Mouse (Mus musculus) kidney, adult 2 months (tissue): Measurements from ENCODE around the gene Gm10837. TPM values are rescaled to one million over a fixed set of nuclear protein-coding genes. Genes with fewer than 3 reads are reported as not detected.
A peak's percentile ranks its signal among the peaks of the same experiment; 100 is the strongest.

Experiments used
- DNase-seq: peaks from one replicate; pipeline ENCODE4 v3.0.0; 2021
- H3K27ac ChIP-seq: fragments of 200-500 bp; 2 replicates; pipeline ENCODE4 v1.5.1; 2012; ENCODE audit warnings: low read depth, low read length, control low read depth, inconsistent platforms; ENCODE audit not compliant: insufficient read depth
- H3K27me3 ChIP-seq: fragments of 200-500 bp; replicated peaks from 2 replicates; pipeline ENCODE4 v1.6.1; 2012; ENCODE audit warnings: mild to moderate bottlenecking, moderate library complexity, low read length, inconsistent platforms; ENCODE audit not compliant: control insufficient read depth, insufficient read depth
- H3K36me3 ChIP-seq: fragments of 200-500 bp; 2 replicates; pipeline ENCODE4 v1.6.1; 2012; ENCODE audit warnings: mild to moderate bottlenecking, moderate library complexity, low read length, inconsistent platforms; ENCODE audit not compliant: control insufficient read depth, insufficient read depth
- H3K4me1 ChIP-seq: fragments of 200-500 bp; 2 replicates; pipeline ENCODE4 v1.6.1; 2011; ENCODE audit warnings: low read length; ENCODE audit not compliant: control insufficient read depth, insufficient read depth
- H3K4me3 ChIP-seq: fragments of 200-500 bp; 2 replicates; pipeline ENCODE4 v1.5.1; 2011; ENCODE audit warnings: mild to moderate bottlenecking, low read depth, low read length, control low read depth; ENCODE audit not compliant: insufficient read depth
- CTCF ChIP-seq: fragments of 200-500 bp; conservative IDR thresholded peaks from 2 replicates; pipeline ENCODE4 v1.5.1; 2011; ENCODE audit warnings: low read depth, mild to moderate bottlenecking, control low read depth, low read length, moderate library complexity, mixed read lengths; ENCODE audit not compliant: insufficient read depth, insufficient read length
- POLR2A ChIP-seq: fragments of 200-500 bp; IDR thresholded peaks from one replicate; pipeline ENCODE4 v1.6.1; 2011; ENCODE audit warnings: low read depth, low read length, control low read depth
- WGBS: fragments of 180-500 bp; shearing (Covaris S2); methylation state at CpG from one replicate; pipeline ENCODE4 v1.1.7; 2018; 5-methylcytosine and 5-hydroxymethylcytosine counted together
- polyA plus RNA-seq: library from polyadenylated mRNA; depleted of rRNA; stranded (reverse); fragments of >200 nt; gene quantifications from 2 replicates; pipeline ENCODE4 v1.2.3, GENCODE M21; 2012

Gene Gm10837
- polyA plus RNA-seq, 1 experiment = not detected

DNA sequence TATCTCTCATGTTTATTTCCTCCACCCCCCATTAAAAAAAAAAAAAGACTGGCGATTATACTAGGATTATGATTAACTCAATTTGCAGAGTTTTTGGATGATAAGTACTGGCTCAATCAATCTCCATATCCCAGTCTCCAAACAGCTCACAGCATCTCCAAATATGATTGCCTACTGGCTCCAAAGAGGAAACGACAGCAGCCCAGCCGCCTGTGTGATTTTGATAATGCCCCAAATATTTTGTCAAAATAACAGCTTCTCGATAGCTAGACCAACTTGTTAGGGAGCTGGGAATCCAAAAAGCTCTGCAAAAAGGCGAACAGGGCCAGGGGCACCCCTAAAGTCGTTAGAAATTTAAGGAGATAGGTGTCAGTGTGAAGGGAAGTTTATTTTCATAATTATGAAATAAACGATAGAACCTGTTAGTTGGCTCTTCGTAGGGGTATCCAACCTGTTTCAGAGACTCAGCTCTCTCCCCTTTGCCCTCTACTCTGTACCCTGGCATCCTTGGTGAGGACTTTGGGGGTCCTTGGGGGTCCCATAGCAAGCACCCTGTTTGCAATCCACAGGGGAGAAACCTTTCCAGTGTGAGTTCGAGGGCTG is 12.3 kb upstream of the Gm10837 start:
- Histone ChIP-seq H3K4me3 (no peak overlapping the region), H3K4me1 (no peaks in the 10 kb centered on the region), H3K36me3 (no peaks in the 10 kb centered on the region), H3K27ac (no peak overlapping the region), H3K27me3 (peaks cover 23% of the 10 kb centered on the region)
- 8% methylated on average over 9 of the region's 9 CpGs for WGBS
- peak; percentile 10 for DNase-seq
- no peak for TF ChIP-seq CTCF
- TF ChIP-seq POLR2A = no peak

DNA sequence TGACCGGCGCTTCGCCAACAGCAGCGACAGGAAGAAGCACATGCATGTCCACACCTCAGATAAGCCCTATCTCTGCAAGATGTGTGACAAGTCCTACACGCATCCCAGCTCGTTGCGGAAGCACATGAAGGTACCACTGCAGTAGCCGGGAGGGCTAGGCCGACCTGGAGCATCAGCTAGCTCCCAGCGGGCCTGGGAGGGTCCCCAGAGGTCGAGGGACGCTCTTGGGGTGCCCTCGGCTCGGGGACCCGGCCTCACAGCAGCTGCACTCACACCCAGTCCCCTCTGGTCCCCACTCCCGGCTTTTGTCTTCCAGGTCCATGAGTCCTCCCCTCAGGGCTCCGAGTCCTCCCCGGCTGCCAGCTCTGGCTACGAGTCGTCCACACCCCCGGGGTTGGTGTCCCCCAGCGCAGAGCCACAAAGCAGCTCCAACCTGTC is 11.8 kb upstream of the Gm10837 start:
- DNase-seq = no peak
- Histone ChIP-seq H3K36me3 (no peaks in the 10 kb centered on the region), H3K27me3 (peaks cover 23% of the 10 kb centered on the region), H3K4me3 (no peak overlapping the region), H3K27ac (no peak overlapping the region), H3K4me1 (no peaks in the 10 kb centered on the region)
- TF ChIP-seq POLR2A (no peak), CTCF (no peak)
- 3% methylated on average over 22 of the region's 22 CpGs for WGBS

DNA sequence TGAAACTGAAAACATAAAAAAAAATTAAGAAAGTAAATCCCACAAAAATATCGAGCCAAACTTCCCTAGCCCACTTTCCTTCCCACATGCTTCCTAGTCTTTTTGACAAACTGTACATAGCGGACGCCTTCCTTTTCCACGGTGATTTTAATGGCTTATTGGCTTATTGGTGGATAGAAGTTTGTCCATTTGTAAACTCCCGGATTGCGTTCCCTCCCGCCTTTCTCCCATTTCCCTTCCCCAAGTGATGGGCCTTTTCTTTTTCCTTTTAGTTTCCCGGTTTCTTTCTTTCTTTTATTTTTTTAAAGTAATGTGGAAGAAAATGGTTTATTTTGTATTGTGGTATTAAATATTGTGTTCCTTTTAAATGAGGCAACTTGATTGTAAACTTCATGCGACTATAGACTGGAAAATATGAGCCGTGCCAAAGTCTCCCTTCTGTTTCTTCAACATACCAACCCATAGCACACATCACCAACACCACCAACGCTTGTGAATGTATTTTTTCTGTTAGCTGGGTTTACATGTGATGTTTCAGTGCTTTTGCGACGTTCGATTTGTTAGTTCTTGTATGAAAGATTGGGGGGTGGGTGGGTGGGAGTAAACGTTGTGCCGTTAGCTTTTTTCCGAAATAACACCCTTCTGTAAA is 10.8 kb upstream of the Gm10837 start:
- no peak for TF ChIP-seq CTCF
- TF ChIP-seq POLR2A = no peak
- peaks cover 23% of the 10 kb centered on the region for H3K27me3 ChIP-seq
- peak; percentile 11 for DNase-seq
- H3K27ac ChIP-seq = no peak overlapping the region
- H3K4me1 ChIP-seq = no peaks in the 10 kb centered on the region
- H3K4me3 ChIP-seq = no peak overlapping the region
- no peaks in the 10 kb centered on the region for H3K36me3 ChIP-seq
- WGBS = 25% methylated on average over 17 of the region's 17 CpGs

DNA sequence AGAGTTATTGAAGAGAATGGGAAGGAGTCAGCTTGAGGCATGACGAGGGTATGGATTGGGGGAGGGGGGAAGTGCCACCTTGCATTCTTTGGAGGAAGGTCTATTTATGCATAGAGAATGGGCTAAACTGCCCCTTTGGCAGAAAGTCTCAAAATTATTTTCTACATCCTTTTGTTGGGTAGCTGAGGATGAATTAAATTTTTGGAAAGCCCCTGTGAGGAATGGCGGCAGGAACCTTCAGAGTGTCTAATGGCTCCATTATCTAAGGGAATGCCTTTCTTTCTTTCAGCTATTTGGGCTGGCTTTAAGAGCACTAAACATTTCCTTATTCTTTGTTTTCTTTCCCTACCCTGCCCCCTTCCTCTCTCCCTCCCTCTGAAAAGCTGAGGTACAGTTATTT is 10.0 kb upstream of the Gm10837 start:
- no peak for TF ChIP-seq POLR2A
- no peak for TF ChIP-seq CTCF
- H3K36me3 ChIP-seq = no peaks in the 10 kb centered on the region
- no peak overlapping the region for H3K27ac ChIP-seq
- 6% methylated on average over 2 of the region's 2 CpGs for WGBS
- H3K27me3 ChIP-seq = peaks cover 17% of the 10 kb centered on the region
- no peak for DNase-seq
- no peak overlapping the region for H3K4me3 ChIP-seq
- H3K4me1 ChIP-seq = no peaks in the 10 kb centered on the region

- H3K4me3 ChIP-seq = no peak overlapping the region
Measured at GRCm38 (mm10) chr14:122481181-122481580, 9.2 kb upstream of the Gm10837 start.

GRCm38 (mm10) chr14:122482081-122483023 is 8.0 kb upstream of the Gm10837 start:
- DNase-seq = no peak
- Histone ChIP-seq H3K4me3 (no peak overlapping the region), H3K36me3 (no peaks in the 10 kb centered on the region), H3K27me3 (peaks cover 10% of the 10 kb centered on the region), H3K4me1 (no peaks in the 10 kb centered on the region), H3K27ac (no peak overlapping the region)
- WGBS = 7% methylated on average over 38 of the region's 38 CpGs
- TF ChIP-seq CTCF (no peak), POLR2A (no peak)

More at GRCm38 (mm10) chr14:122481181-122481580, 9.2 kb upstream of the Gm10837 start:
- WGBS = 10% methylated on average over 15 of the region's 15 CpGs
- Histone ChIP-seq H3K36me3 (no peaks in the 10 kb centered on the region), H3K27ac (no peak overlapping the region), H3K4me1 (no peaks in the 10 kb centered on the region), H3K27me3 (peaks cover 11% of the 10 kb centered on the region)
- TF ChIP-seq CTCF = no peak
- TF ChIP-seq POLR2A = no peak
- no peak for DNase-seq

DNA sequence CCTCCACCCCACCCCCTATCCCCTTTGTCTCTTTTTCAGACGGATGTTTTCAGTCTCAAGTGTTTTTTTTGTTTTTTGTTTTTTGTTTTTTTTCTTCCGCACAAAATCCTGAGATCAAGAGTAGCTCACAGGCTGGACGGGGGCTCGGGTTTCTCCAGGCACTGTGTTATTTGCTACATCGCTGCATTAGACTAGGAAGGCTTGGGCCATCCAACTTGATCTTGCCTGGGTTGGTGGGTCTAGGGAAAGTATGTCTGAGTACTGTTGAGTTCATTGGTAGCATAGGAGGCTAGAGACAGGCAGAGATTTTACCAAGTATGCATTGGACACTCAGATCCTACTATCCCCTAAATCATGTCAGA is 7.4 kb upstream of the Gm10837 start:
- no peaks in the 10 kb centered on the region for H3K4me1 ChIP-seq
- H3K27ac ChIP-seq = no peak overlapping the region
- H3K36me3 ChIP-seq = no peaks in the 10 kb centered on the region
- H3K4me3 ChIP-seq = no peak overlapping the region
- TF ChIP-seq POLR2A (no peak), CTCF (no peak)
- no peak for DNase-seq
- 12% methylated on average over 5 of the region's 5 CpGs for WGBS
- H3K27me3 ChIP-seq = peaks cover 11% of the 10 kb centered on the region
